Mouse (Mus musculus) large intestine, adult 2 months (tissue): ENCODE results near the gene Slc6a18. TPM values are rescaled to one million over a fixed set of nuclear protein-coding genes. Genes with fewer than 3 reads are reported as not detected.

Experiments
- DNase-seq: peaks from one replicate; pipeline ENCODE4 v3.0.0-alpha.2; 2012; ENCODE audit warnings: low read depth, low spot score
- WGBS: fragments of 180-500 bp; shearing (Covaris S2); methylation state at CpG from one replicate; pipeline ENCODE4 v1.1.7; 2018; 5-methylcytosine and 5-hydroxymethylcytosine counted together
- polyA plus RNA-seq: library from polyadenylated mRNA; depleted of rRNA; stranded (reverse); fragments of >200 nt; gene quantifications from 2 replicates; pipeline ENCODE4 v1.2.3, GENCODE M21; 2012; rRNA removed

The Slc6a18 gene
- polyA plus RNA-seq, 1 experiment = 1.9 TPM

DNA sequence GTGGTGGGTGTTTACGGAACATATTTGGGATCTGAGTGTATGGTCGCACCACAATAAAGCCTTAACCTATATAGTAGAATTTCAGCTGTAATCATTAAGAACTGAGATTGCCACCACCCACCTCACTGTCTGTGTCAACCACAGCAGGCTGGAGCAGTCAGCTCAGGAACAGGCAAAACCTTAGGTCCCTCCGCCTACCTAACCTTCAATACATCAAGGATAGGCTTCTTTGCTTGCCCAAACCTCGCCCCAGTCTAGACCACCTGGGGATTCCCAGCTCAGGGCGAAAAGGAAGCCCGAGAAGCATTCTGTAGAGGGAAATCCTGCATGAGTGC is 51.4 kb downstream of the Slc6a18 start:
- no peak for DNase-seq
- WGBS = 50% methylated on average over 6 of the region's 6 CpGs

- WGBS = 67% methylated on average over 6 of the region's 6 CpGs
- DNase-seq = no peak
Measured at GRCm38 (mm10) chr13:73620637-73621036, 57.2 kb downstream of the Slc6a18 start.

DNA sequence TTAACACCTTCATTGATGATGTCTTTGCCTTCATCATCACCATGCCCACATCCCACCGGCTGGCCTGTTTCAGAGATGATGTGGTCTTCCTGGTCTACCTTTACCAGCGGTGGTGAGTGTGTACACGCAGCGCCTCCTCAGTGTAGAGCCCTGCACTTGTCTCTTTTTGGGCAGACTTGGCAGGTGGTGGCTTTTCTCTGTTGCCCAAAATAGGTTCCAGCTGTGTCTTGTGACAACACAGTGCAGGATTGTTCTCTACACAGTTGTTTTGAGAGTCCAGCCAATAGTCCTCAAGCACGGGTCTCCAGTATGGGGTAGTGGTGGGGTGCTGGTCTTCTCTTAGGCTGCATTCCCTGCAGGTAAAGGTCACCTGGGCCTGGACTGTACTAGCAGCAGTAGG is 59.4 kb downstream of the Slc6a18 start:
- WGBS = 93% methylated on average over 5 of the region's 5 CpGs

More for the DNA sequence above, 59.4 kb downstream of the Slc6a18 start:
- no peak for DNase-seq

Other genes with a start within 250 kb of the Slc6a18 start
- gene Lpcat1, start 210.8 kb downstream of the Slc6a18 start, polyA plus RNA-seq = 8.0 and 10.1 TPM in 2 replicates
- 0.07 TPM in 1 of 2 replicates, not detected in the other for gene Slc6a3, start 141.3 kb downstream of the Slc6a18 start, polyA plus RNA-seq
- gene Clptm1l, start 74.0 kb downstream of the Slc6a18 start, polyA plus RNA-seq = 206 and 230 TPM in 2 replicates
- 2.4 and 5.0 TPM in 2 replicates for gene Tert, start 51.1 kb downstream of the Slc6a18 start, polyA plus RNA-seq
- gene Slc6a19, start 26.8 kb upstream of the Slc6a18 start, polyA plus RNA-seq = 278 and 763 TPM in 2 replicates
- 74.3 and 141 TPM in 2 replicates for gene Slc12a7, start 55.1 kb upstream of the Slc6a18 start, polyA plus RNA-seq
- 14.6 and 17.4 TPM in 2 replicates for gene Nkd2, start 169.6 kb upstream of the Slc6a18 start, polyA plus RNA-seq